Mouse (Mus musculus) right cerebral cortex, postnatal 25 days (tissue): ENCODE results near the gene Mtr.

Source experiments
- DNase-seq: peaks from one replicate; pipeline ENCODE4 v3.0.0; 2022

The Mtr gene

DNA sequence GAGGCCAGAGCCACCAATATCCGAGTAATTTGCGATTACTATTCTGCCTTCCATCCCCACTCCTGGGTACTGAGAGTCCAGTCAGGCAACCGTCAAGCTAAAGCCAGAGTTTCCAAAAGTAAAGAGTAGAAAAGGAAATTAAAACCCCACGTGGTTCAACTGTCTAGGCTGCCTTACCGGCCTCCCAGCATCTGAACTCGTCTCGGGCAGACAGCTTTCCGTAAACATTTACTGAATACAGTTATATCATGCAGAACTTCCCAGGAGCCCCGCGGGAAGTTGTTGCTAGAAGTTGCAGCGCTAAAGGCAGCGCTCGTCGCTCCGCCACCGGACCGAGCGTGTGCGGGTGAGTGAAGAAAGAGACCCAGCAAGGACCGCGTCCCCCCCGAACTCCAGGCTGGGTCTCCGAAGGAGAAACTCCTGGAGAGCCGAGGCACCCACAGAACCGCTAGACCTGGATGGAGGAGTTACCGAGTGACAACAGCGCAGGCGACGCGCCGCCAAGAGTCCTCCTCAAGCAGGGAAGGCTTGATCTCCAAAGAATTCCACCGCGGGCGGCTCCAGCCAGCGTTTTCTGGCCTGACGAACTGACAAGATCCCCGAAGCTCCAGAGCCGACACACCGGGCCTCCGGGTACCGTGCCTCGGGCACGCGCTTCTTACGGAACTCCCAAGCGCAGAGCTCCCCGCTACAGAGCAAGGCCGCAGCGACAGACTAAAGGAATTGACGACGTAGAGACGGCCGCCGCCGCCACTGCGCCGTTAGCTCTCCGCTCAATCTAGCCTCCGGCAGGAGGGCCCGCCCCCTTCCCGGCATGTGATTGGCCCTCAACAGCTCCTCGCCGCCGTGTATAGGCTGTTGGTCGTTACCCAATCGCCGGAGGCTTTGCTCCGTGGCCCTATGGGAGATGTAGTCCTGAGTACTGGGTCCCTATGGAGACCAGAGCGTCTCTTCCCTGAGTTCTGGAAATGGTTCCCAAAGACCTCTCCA is at the start of gene Mtr:
Mtr (minus strand) TSS at position 723 of the 990 bp plus-strand sequence.
- peak; percentile 94 for DNase-seq

DNA sequence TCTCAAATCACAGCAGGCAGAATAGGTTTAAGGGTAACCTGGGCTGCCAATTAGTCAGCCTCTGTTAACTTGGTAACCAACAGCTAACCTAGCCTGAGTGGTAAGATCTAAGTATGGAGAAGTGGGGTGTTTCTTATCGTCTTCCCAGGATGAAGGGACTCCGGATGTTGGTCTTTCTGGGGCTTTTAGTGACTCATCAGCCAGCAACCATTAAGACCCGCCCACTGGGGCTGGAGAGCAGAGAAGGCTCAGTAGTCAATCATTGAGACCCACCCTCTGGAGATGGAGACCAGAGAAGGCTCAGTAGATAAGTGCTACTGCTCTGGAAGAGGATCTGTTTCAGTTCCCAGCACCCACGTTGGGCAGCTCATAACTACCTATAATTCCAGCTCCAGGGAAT is 49.4 kb upstream of the Mtr start:
- DNase-seq = no peak

DNA sequence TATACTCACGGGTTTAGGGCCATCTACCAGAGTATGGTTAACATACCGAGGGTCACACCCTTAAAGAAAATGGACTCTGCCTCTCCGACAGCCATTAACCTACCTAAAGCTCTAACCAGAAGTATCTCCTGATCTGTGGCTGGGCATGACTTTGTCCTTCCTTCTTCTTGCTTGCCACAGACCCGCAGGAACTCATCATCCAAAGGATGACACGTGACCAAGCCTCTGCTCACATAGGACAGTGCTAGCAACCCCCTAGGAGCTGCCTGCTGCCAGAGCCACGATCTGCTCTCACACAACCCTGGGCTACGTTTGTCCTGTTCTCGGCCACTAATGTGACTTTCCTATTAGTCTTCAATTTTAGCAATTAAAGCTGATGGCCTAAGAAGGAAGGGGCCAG is 47.6 kb upstream of the Mtr start:
- no peak for DNase-seq

DNA sequence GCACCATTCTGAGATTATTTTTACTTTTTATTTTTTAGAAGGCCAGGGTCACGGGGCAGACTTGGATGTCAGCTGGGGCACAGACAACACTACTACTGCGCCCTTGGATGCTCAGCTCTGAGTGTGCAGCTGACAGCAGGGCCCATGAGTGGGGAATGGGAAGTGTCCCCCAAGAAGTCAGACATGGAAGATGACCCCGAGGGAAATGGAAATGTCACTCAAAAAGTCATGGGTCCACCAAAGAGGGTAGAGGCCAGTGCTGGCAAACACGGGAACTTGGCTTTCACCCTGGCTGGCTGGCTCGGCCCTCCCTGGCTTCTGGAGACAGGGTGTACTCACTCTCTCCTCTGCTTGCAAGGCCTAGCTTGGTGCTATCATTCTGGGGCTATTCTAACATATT is 47.1 kb upstream of the Mtr start:
- no peak for DNase-seq

DNA sequence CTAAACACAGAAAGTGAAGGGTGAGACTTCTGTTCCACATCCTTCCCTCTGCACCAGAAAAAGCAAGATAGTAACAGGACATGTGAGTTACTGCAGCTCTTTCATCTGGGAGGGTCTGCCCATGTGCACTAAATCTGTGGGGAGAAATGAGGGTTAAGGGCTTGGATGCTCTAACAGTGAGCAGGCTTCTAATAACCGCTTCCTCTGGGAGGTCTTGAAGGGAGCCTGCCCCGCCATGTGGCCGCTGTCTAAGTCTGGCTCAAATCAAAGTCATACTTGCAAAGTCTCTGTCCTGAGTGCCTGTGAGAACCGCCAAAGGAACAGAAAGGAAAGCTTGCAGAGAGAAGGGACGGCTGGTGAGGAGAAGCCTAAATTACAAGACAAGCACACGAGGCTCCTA is 39.9 kb upstream of the Mtr start:
- no peak for DNase-seq

DNA sequence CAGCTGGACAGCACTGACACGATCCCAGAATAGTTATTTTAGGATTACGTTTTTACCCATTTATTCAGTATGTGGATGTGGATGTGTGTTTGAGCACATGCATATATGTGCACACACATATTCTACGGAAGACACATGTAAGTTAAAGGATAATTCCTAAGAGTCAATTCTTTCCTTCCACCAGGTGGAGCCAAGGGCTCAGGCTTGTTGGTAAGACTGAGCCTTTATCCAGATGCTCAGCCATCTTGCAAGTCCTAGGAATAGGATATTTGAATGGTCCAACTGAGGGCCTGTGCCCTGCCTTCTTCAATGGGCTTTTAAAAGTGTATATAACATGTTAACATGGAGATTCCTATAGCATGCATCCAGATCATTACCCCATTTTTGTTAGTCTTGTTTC is 38.8 kb upstream of the Mtr start:
- peak; percentile 13 for DNase-seq

DNA sequence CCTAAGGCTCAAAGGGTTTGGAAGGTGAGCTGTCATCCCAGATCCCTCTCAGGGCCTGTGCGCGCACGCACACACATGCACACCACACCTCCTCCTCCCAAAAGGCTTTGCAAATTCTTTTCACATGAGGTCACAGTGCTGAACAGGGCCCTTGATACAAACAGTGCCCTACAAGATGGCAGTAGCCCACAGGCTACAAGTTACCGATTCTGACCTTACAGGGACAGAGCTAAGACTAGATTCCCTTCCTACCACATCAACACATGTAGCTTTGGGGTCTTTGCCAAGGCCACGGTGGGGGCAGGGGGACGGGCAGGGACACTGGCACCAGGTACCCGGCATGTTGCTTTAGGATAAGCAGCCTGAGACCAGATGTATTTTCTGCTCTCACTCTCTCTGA is 35.9 kb upstream of the Mtr start:
- DNase-seq = no peak

DNA sequence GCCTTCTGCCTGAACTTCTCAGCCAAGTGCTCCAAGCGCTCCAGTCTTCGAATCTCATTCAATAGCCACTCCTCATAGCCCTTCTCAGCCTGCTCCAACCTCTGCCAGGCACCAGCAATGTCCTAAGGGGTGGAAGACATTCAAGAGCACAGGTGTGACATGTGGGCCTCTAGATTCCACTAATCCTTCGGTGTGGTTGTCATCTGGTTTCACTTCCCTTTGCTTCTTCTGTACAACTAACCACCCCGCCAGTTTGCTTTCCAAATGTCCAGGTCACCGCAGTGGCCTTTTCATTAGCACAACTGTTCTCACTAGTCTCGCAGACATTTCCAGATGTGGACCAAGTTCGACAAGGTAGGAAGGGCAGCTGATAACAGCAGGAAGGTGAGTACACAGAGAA is 32.8 kb upstream of the Mtr start:
- no peak for DNase-seq

DNA sequence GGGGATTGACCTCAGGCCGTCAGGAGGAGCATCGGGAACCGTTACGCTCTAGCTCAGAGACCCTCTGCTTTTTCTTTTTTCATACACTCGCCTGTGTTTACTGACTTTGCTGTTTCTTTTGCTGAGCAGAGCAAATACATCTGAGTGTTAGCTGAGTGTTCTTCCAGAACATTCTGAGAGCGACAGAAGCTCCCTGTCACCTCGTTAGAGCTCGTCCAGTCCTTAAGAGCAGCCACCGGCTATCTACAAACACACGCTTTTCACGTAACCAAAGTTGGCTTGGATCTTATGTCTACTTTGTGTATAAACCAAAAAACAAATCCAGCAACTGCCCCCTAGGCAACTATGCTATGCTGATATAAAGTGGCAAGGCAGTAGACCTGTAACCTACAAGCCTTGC is 26.6 kb upstream of the Mtr start:
- DNase-seq = no peak

DNA sequence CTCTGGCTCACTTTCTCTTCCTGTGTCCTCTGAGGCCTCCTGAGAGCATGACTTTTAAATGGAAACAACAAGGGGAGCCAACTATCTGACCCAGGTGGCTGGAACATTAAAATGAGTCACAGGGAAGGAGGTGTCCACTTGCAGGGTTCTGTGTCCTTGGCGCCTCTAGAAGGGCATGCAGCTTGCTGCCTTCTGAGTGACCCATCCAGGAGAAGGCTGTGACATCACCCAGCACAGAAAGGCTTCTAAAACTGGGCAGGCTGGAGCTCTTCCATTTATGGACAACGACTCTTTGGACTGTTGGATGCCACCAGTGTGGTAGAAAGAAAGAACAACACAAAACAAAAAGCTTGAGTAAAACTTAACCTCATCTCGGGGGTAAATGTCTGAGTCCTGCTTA is 25.9 kb upstream of the Mtr start:
- no peak for DNase-seq

DNA sequence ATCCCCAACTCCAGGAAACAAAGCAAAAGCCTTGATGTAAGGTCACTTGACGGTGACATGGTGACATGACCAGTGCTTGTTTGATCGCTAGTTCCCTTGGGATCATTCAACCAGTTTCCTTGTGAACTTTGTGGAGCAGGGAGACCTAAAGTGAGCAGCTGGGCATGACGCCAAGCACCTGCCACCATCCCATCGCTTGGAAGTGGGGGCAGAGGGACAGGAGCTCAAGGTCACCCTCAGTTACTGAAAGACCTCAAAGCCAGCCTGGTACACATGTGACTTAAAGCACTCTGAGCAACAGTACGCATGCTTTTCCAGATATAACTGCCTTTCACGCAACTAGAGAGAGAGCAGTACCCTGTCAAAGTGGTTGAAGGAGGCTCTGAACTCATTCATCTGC is 16.8 kb upstream of the Mtr start:
- no peak for DNase-seq

DNA sequence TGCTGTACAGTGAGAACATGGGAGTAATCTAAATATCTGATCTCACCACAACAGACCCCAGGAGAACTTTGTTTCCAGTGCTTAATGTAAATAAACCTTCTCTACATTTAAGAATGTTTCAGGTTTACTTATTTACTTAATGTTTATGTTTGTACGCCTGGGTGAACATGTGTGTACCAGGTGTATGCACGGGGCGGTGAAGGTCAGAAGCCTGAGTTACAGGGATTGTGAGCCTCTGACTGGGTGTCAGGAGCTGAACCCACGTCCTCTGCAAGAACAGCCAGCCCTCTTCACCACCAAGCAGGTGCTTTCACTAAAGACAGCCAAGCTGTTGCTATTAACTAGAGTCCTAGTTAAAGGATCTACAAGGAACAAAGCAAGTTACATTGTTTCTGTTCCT is 16.3 kb upstream of the Mtr start:
- DNase-seq = no peak

DNA sequence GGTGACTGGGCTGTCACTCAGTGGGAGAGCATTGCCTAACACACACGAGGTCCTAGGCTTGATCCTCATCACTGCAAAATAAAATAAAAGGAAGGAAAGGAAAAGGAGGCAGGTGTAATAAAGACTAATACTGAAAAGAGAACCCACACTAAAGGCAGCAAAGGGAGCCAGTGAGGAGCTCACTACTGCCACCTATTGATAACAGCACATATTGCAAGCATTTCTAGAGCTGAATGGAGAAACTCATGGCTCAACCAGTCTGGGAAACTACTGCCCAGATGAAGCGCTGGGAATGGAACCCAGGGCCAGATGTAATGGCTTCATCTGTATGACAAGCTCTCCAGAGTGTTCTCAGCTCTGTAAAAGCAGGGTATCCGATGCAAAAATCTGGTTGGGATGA is 15.0 kb upstream of the Mtr start:
- no peak for DNase-seq

DNA sequence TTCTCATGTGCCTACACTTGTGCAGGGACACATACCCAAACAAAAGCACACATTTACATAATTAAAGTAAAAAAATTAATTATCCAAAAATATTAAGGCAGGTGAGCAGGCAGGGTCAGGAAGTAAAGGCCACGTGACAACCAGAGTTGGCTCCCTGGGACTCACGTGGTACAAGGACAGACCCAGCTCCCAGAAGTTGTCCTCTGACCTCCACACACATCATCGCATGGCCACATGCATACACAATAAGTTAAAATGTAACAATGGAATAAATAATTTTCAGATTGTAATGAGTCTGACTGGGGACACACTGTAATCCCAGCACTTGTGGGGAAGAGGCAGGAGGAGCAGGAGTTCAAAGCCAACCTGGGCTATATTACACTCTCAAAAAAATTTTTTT is 10.1 kb upstream of the Mtr start:
- DNase-seq = no peak

DNA sequence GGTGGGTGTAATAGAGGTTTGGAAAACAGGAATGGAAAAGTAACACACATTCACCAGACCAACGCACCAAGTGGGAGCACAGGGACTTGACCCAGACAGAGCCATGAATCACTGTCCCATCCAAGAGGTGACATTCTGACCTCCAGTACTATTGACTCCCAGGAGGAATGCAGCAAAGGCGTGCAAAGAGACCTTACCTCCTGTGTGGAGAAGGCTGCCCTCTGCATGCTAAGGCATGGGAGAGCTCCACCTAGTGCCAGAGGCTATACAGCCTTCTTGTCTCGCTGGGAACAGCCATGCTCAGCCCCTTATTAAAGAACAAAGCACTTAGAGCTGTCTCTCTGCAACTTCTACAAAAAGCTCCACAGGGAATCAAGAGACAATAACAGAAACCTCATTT is 9.2 kb upstream of the Mtr start:
- DNase-seq = no peak

DNA sequence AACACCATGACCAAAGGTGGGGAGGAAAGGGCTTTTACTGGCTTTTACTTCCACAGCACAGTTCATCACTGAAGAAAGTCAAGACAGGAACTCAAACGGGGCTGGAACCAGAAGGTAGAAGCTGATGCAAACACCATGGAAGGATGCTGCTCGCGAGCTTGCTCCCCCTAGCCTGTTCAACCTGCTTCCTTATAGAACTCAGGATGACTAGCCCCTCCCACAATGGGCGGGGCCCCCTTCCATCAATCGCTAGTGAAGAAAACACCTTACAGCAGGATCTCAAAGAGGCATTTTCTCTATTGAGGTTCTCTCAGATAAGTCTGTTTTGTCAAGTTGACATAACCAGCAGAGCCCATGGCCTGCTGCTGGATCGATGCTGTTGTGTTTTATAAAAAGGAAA is 6.1 kb upstream of the Mtr start:
- DNase-seq = no peak

DNA sequence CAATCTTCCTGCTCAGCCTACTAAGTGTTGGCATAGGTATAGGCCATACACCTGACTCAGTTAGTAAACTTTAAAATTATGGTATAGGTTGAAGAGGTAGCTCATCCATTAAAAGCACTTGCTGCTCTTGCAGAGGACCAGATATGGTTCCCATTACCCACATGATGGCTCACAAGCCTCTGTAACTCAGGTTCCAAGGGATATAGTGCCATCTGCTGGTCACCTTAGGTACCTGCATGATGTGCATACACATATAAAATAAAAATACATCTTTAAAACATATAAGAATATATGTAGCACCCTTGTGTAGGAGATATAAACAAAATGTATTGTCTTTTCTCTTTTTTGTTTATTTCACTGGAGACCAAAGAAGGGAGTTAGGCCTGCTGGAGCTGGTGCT is 3.6 kb upstream of the Mtr start:
- DNase-seq = no peak

DNA sequence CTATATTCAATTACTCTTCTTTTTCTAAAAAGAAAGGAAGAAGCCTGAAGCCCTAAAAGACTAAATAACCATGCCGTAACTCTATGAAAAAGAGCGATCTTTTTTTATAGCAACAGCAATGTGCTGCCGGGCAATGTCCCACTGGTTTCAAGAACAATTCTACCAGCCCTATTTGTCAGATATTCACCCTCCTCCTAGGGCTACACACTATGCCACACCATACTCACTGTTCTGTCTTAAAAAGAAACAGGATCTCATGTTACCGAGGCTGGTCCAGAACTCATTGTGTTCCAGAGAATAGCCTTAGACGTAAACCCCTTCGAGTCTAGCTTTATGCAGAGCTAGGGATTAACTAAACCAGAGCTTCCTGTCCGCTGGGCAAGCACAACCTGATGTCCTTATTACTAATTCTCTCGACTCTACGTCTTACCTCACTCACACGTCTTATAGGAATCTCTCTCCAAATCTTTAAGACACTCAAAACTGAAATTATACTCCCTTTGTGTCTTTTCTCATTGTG is 982 bp downstream of the Mtr start:
- DNase-seq = no peak

DNA sequence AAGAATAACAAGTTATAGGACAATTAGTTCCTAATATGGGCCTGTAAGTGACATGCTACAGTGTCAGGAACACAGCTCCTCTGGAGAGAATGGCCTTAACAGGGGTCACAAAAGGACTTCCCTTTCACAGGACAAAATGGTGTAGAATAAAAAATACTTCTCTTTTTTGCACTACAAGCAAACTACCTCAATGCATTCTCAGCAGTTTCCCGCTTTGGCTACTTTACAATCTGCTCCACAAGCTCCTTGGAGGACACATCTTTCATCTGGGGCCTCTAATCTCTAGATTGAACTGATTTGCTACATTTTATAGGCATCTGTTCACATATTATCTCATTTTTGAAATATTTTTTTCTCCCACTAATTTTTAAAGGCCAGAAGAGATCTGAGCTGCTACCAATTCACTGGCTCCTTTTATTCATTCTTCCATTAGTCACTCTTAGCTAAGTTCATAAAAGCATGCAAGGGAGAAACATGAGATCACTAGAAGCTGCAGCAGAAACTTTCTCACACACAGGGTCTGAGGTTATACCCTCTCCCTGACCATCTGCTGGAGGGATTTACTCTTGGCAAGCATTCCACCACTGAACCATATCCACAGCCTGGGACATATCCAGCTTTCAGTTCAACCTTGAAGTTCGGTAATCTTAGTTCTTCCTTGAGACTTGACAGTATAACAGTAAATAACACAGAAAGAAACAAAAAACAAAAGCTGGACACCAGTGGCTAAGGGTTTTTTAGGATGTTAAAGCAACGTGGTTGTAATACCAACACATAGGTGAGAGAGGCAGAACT is 1.8 kb downstream of the Mtr start:
- DNase-seq = no peak

DNA sequence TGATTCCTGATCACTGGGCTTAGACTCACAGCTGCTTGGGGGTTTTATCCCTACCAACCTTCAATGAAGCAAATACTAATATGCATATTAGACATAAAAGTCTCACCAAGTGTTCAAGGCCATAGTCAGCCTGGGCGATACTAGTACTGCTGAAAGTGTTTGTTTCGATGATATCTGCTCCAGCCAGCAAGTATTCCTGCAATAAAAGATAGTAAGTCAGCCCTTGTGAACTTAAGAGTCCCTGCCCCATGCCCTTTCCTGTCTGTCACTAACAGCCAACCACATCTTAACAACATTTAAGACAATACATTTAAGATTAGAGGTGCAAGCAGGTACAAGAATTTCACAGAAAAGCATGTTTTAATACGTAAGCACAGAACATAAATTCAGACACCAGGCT is 7.4 kb downstream of the Mtr start:
- DNase-seq = no peak

DNA sequence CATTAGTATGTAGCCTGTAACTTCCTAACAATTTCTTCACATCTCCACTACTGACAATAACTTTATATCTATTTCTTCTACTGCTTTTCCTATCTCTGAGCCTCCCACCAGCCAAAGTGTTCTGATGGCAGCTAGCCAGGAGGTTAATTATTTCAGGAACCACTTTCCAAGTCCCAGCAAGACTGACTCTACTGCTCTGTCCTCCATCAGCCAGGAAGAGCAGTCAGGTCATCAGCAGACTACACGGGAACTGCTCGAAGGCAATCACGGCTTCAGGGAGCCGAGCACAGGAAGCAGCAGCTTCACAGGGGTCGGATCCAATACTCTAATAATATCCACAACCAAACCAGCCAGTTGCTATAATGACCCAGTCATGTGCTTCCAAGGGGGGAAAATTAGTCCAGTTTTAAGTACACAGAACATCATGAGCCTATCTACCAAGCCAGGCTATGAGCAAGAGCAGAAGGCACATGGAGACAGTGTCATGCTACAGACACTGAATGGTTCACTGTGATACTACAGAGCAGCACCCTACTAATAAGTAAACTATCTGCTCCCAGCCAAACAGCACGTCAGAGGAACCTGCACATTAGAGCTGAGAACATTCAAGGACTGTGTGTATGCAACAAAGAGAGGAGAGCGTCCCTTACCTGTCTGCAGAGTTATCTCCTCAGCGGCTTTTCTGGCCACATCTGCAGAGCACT is 8.6 kb downstream of the Mtr start:
- DNase-seq = no peak

DNA sequence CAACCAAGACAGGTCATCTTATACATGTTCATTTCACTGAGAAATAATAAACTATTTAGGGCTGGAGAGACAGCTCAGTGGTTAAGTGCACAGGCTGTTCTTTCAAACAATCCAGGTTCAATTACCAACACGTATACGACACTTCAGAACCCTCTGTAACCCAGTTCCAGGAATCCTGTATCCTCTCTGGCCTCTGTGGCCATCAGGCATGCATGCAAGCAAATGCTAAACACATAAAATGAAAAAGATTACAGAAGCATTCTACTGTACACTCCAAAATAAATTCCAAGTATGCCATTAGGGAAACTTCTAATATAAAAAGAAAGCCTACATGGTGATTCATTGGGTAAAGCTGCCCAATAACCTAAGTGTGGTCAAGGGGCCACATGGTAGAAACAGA is 12.0 kb downstream of the Mtr start:
- no peak for DNase-seq

DNA sequence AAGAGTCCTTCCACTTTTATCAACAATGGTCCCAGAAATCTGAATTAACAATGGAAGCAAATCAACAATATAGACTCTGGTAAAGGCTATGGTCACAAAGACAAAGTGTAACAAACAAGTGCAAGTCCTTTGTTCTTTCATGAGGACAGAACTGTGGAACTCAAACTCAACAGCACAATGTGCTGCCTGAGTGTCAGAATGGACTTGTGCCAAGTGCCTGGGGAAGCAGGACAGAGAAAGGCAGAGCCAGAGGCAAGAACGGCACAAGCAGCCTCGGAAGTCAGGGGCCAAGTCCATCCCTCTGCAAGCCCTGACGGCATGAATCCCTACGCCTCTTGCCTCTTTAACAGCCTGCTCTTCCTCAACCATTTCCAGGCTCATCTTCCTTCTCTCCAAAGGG is 13.9 kb downstream of the Mtr start:
- DNase-seq = no peak
